Mouse (Mus musculus) myocyte (in vitro differentiated cells): Measurements from ENCODE around the gene Zfp652.

Experiments used
- MYOG ChIP-seq, 3 experiments: IDR thresholded peaks; one replicate each; pipeline ENCODE4 v1.6.1; 2011; ENCODE audit warnings: control low read depth in 2 of 3, low read depth in 2 of 3, mild to moderate bottlenecking in 2 of 3; ENCODE audit not compliant: insufficient read length in 2 of 3, control insufficient read depth in 1 of 3, insufficient read depth in 1 of 3
- POLR2A ChIP-seq: IDR thresholded peaks from one replicate; pipeline ENCODE4 v1.6.1; 2011; ENCODE audit warnings: low read depth, mild to moderate bottlenecking, control low read depth, moderate library complexity; ENCODE audit not compliant: insufficient read length
- SRF ChIP-seq: IDR thresholded peaks from one replicate; pipeline ENCODE4 v1.6.1; 2011; ENCODE audit warnings: low read depth; ENCODE audit not compliant: control insufficient read depth, insufficient read length
- TCF12 ChIP-seq: IDR thresholded peaks from one replicate; pipeline ENCODE4 v1.6.1; 2011; ENCODE audit warnings: mild to moderate bottlenecking, control low read depth; ENCODE audit not compliant: poor library complexity, insufficient read depth, severe bottlenecking

DNA sequence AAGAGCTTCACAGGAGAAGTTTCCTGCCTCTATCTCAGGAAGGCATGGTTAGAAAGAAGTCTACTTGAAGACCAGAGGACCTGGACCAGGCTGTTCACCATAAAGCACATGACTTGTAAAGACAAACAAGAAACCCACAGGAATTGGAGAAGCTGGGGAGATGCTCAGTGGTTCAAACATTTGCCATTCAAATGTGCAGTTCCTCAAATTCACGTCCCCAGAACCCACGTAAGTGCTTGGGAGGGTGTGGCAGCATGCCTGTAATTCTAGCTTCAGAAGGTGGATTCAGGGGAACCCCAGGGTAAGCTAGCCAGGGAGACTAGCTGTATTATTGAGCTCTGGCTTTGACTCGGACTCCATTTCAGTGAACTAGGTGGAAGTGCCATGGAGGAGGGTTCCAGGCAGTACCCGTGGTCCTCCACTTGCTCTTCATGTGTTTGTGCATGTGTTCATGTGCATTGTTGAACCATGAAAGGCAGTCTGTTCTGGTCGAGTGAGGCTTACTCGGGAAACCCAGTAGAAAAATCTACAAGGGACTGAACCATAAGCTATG is 157.5 kb downstream of the Zfp652 start:
- no peak for TF ChIP-seq MYOG (IDR thresholded peaks at IDR 0.05; ENCODE audit: control insufficient read depth in 1 of 3, insufficient read depth in 1 of 3, insufficient read length in 2 of 3, low read depth in 2 of 3)
- no peak for TF ChIP-seq TCF12
- no peak for TF ChIP-seq POLR2A
- TF ChIP-seq SRF, result no peak
